Mouse (Mus musculus) activated CD4-positive, CD25-positive, alpha-beta regulatory T cell, adult 4 months (primary cell): Measurements from ENCODE around the gene Susd6. TPM values are rescaled to one million over a fixed set of nuclear protein-coding genes. Genes with fewer than 3 reads are reported as not detected.

Source experiments
- polyA plus RNA-seq, 2 experiments: library from polyadenylated mRNA; unstranded; fragments of 100-300 nt; shearing (Covaris generic); gene quantifications; one replicate each; pipeline ENCODE4 v1.2.1; 2017

Gene Susd6
- polyA plus RNA-seq, 2 experiments from 2014 or later = 21.8 to 29.4 TPM

Other genes with a start within 250 kb of the Susd6 start
- gene Slc39a9, start 146.6 kb upstream of the Susd6 start, polyA plus RNA-seq = 10 to 100 TPM; 21.0 to 24.3 TPM
- gene Erh, start 146.2 kb upstream of the Susd6 start, polyA plus RNA-seq = 100 to 1,000 TPM; 110 to 140 TPM
- 1 to 10 TPM in 1 of 2 experiments, under 1 TPM in 1; 0.36 to 1.3 TPM for gene Plekhd1, start 97.9 kb upstream of the Susd6 start, polyA plus RNA-seq
- not detected for gene Ccdc177, start 29.8 kb upstream of the Susd6 start, polyA plus RNA-seq
- gene Srsf5, start 155.0 kb downstream of the Susd6 start, polyA plus RNA-seq = 100 to 1,000 TPM; 438 to 465 TPM
- 1 to 10 TPM in 1 of 2 experiments, under 1 TPM in 1; 0.52 to 1.4 TPM for gene Slc10a1, start 178.2 kb downstream of the Susd6 start, polyA plus RNA-seq
- under 1 TPM in 1 of 2 experiments, not detected in 1; 0.53 TPM for gene Smoc1, start 236.3 kb downstream of the Susd6 start, polyA plus RNA-seq